Mouse (Mus musculus) retina, embryonic 14.5 days (tissue): ENCODE data around the gene Bcas3.
A peak's percentile ranks its signal among the peaks of the same experiment; 100 is the strongest.

Experiments used
- DNase-seq: peaks from one replicate; pipeline ENCODE4 v3.0.0-alpha.2; 2015; ENCODE audit warnings: low spot score

Bcas3 gene

GRCm38 (mm10) chr11:85352539-85353380, at the start of gene Bcas3:
Gene Bcas3 (plus strand): TSS chr11:85353167.
- DNase-seq, result peak; percentile 99

- DNase-seq, result no peak
These were observed 46.2 kb upstream of the Bcas3 start for GRCm38 (mm10) chr11:85306577-85307260.

GRCm38 (mm10) chr11:85308799-85309198, 44.2 kb upstream of the Bcas3 start:
- no peak for DNase-seq

DNA sequence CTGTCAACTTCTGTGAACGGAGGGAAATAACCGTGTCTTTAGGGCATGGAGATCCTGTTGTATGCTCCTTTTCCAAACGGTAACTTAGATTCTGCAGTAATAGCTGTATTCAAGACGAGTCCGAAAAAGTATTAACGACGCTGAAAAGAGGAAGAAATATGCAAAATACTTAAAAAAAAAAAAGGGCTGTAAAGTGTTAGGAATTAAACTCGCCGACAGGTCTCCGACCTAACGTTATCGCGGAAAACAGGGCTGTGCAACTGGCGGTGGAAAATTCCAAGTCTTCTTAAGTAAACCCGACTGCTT, 42.6 kb upstream of the Bcas3 start:
- DNase-seq, result no peak

DNA sequence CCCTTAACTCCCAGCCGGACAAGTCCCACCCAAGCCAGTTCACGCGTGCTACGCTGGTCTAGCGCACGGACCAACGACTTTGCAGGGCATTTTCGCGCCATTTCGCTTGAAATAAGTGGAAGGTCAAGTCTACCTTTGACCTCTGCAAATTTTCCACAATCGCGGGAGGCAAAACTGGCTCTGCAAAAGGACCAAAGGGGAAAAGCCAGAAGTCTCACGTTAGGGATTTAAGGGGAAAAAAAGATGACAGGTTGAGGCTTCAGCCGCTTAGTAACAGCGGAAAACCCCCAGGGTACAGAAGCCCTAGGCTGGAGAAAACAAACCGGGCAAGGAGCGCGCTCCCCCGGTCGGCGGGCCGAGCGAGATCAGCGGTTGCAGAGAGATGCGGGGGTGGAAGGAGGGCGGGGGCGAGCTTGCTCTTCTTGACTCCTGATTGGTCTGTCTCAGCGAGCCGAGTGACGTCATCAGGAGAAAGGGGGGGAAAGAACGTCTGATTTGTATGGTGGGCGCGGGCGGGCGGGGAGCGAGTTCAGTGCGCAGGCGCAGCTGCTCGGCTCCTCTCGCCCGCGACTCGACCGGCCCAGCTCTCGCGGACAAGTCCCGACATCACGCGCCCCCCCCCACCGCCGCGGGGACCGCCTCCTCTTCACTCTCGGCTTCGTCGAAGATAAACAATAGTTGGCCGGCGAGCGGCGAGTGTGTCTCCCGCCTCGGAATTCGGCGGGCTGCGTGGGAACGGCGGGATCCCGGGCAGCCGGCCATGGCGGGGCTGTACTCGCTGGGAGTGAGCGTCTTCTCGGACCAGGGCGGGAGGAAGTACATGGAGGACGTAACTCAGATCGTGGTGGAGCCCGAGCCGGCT, 42.0 kb upstream of the Bcas3 start, which contains the start of gene Ppm1d:
Gene Ppm1d, plus strand, starts transcription at position 532 of the 862 bp plus-strand sequence.
- DNase-seq, result peak; percentile 100

- DNase-seq, result peak; percentile 70
These were observed 41.1 kb upstream of the Bcas3 start for GRCm38 (mm10) chr11:85311645-85312490.

GRCm38 (mm10) chr11:85312818-85313217, 40.1 kb upstream of the Bcas3 start:
- peak; percentile 73 for DNase-seq

DNA sequence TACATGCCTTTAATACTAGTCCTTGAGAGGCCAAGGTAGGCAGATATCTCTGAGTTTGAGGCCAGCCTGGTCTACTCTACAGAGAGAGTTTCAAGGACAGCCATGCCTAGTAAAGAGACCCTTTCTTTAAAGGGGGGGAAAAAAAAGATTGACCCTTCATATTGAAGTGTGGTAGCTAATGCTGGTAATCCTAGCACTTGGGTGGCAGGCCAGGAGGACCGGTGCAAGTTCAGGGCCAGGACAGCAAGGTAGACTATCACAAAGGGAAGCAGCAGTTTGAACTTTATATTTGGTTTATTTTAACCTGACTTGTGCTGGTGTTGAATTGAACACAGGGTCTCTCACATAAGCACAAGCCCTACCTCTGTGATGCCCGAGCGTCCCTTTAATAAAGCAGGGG, 39.6 kb upstream of the Bcas3 start:
- DNase-seq, result no peak

DNA sequence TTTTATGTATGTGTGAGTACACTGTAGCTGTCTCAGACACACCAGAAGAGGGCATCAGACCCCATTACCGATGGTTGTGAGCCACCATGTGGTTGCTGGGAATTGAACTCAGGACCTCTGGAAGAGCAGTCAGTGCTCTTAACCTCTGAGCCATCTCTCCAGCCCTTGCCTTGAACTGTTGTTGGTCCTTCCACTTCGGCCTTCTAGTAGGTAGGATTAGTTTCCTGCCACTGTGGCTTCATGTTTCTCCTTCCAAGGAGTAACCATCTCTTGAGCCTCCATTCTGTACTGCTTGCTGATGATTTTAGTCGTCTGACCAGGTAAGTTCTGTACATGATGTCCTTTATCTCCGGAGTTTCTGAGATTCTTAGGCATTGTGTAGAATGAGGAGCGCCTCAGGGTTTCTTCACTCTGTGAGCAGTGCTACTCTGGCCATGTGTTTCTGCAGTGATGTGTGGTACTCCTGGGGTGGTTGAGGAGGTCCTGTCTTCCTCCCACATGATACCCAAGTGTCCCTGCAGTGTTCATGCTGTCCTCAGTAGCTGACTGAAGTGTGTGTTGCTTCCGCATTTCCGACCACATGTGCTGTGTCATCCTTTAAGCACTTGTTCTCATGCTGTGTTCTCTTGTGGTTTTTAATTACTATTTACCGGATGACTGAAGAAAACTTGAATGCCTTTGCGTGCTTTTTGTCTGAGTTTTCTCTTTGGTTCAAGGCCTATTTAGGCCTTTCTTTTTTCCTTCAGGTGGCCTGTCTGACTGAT, 29.2 kb upstream of the Bcas3 start:
- DNase-seq, result no peak

GRCm38 (mm10) chr11:85328717-85329116, 24.2 kb upstream of the Bcas3 start:
- DNase-seq, result no peak

DNA sequence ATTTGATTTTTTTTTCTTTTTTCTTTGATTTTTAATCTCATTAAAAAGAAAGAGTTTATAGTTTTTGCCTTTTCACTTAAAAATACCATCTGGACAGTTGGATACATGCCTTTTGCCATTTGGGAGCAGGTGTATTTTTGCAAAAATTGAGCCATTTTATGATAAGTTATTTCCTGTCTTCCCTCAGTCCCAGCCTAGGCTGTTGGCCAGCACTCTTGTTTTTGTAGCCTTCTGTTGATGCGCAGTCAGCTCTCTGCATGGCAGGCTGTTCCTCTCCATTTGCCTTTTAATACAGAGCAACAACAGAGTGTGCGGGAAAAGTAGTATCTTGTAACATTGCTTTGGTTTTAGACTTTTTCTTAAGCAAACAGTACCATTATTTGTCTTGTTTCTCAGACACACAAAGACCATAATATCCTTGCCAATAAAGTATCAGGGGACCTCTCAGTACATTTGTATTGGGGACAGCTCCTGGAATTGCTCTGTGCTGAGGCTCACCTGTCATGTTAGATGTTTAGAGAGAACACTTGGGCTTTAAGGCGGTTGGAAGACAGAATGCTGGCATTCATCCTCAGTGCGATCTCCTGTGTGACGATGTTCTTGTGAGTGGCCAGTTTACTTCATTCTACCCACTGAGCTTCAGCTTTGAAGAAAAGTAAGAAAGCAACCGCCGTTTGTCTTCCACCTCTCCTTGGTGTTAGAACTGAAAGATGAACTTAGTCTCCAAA, 23.6 kb upstream of the Bcas3 start:
- DNase-seq, result no peak

- DNase-seq, result peak; percentile 64
These were observed 18.2 kb upstream of the Bcas3 start for GRCm38 (mm10) chr11:85334778-85335177.

DNA sequence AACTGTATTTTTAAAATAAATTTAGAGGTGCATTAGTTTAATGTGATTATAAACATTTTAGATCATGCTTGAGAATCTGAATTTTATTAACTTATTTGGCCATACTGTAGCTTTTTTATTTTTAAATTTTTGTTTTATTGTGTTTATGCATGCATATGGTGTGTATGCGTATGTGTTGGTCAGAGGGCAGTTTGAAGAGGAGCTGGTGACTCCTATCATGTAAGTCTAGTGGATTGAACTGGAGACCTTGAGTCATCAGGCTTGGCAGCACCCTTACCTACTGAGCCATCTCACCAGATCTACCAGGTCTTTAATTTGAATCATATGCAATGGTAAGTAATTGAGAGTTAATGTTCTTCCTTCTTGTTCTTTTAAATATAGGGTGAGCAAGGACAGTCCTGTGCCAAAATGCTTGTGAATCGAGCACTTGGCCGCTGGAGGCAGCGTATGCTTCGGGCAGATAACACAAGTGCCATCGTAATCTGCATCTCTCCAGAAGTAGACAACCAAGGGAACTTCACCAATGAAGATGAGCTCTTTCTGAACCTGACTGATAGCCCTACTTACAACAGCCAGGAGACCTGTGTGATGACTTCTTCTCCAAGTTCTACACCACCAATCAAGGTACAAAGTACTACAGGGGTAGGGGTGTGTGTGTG, 13.7 kb upstream of the Bcas3 start:
- DNase-seq, result no peak

DNA sequence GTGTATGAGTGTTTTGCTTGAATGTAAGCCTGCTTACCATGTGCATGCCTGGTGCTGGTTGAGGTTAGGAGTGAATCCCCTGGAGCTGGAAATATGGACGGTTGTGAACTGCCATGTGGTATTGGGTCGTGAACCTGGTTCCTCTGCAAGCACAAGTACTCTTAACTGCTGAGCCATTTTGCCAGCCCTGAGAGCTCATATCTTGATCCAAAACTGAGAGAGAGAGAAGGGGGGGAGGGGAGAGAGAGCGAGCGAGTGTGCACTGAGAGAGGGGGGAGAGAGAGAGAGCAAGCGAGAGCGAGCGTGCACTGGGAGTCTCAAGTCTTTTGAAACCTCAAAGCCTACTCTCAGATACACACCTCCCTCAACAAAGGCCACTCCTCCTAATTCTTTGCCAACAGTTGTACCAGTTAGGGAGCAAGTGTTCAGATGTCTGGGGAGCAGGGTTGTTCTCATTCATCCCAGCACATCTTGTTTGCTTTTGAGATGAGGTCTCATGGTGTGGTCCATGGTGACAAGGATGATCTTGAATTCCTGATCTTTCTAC, 12.8 kb upstream of the Bcas3 start:
- DNase-seq, result no peak

DNA sequence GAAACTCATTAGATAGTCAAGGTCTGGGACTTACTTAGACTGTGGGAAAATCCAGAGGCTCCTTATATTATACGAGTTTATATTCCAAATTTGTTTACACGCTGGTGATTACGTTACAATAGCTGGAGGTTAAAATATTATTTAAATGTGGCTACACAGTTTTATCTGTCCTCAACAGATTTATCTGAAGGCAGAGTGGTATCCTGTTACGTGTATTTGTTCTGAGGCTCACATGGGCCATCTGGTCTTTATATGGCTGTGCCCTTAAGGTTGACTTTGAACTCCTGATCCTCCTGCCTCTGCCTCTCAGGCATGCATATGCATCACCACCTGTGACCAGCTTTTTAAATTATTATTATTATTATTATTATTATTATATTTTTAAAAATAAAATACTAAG, 852 bp downstream of the Bcas3 start:
- no peak for DNase-seq

- DNase-seq, result no peak
These were observed 6.7 kb downstream of the Bcas3 start for GRCm38 (mm10) chr11:85359641-85360040.

GRCm38 (mm10) chr11:85361621-85362020, 8.7 kb downstream of the Bcas3 start:
- no peak for DNase-seq

DNA sequence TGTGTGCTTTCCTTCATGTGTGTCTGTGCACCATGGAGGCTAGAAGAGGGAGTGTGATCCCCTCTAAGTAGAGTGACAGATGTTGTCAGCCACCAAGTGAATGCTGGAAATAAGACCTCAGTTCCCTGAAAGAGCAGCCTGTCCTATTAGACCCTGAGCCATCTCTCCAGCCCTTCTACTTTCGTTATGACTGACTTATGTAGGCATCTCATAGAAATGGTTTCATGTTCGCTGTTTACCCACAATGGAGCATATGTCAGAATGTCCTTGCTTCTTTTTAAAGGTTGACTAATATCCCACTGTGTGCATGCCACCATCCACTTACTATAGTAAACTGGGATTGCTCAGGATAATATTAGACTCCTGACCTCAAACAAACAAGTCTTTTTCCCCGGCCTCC, 13.2 kb downstream of the Bcas3 start:
- DNase-seq, result no peak

DNA sequence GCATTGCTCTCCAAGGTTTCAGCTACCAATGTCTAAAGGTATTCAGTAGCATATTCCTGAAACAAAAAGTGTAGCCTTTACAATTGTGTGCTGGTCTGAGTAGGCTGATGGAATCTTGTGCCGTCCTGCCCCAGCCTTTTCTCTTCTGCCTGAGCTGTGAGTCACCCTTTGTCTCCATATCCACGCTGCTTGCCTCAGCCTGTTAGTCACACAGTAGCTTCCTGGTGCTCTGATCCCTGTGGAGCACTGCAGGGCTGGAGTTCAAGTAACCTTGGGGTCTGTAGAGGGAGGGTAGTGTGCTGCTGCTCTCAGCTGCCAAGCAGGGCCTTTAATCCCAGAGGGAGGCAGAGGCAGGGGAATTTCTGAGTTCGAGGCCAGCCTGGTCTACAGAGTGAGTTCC, 14.9 kb downstream of the Bcas3 start:
- no peak for DNase-seq
